Mouse (Mus musculus) limb, embryonic 11.5 days (tissue): ENCODE data around the gene Nwd2. TPM values are rescaled to one million over a fixed set of nuclear protein-coding genes. Genes with fewer than 3 reads are reported as not detected.

Source experiments
- ATAC-seq: fragments of 200-750 bp; cut with Nextera tagmentation; 2 replicates; pipeline ENCODE4 v1.8.0; 2017; ENCODE audit warnings: low read depth; ENCODE audit not compliant: insufficient number of reproducible peaks, low FRiP score, low TSS enrichment
- DNase-seq: peaks from one replicate; pipeline ENCODE4 v3.0.0-alpha.2; 2015; ENCODE audit warnings: low spot score
- H3K27ac ChIP-seq: fragments of 300-500 bp; sonication (generic); replicated peaks from 2 replicates; pipeline ENCODE4 v1.5.1; 2014; ENCODE audit warnings: low read depth, mild to moderate bottlenecking, low read length
- H3K27me3 ChIP-seq: fragments of 300-500 bp; sonication (generic); 2 replicates; pipeline ENCODE4 v1.6.1; 2014; ENCODE audit warnings: mild to moderate bottlenecking, low read length, mixed read lengths; ENCODE audit not compliant: control insufficient read depth, insufficient read depth
- H3K36me3 ChIP-seq: fragments of 300-500 bp; sonication (generic); 2 replicates; pipeline ENCODE4 v1.6.1; 2014; ENCODE audit warnings: mild to moderate bottlenecking, low read length, moderate library complexity, mixed read lengths; ENCODE audit not compliant: control insufficient read depth, insufficient read depth
- H3K4me1 ChIP-seq: fragments of 300-500 bp; sonication (generic); 2 replicates; pipeline ENCODE4 v1.6.1; 2014; ENCODE audit warnings: low read length, mixed read lengths; ENCODE audit not compliant: control insufficient read depth, insufficient read depth
- H3K4me2 ChIP-seq: fragments of 300-500 bp; sonication (generic); 2 replicates; pipeline ENCODE4 v1.6.1; 2014; ENCODE audit warnings: low read depth, mild to moderate bottlenecking, moderate library complexity; ENCODE audit not compliant: severe bottlenecking
- H3K4me3 ChIP-seq: fragments of 300-500 bp; sonication (generic); 2 replicates; pipeline ENCODE4 v1.5.1; 2014; ENCODE audit warnings: low read depth, low read length
- H3K9ac ChIP-seq: fragments of 300-500 bp; sonication (generic); 2 replicates; pipeline ENCODE4 v1.6.1; 2014; ENCODE audit warnings: mild to moderate bottlenecking, low read length
- H3K9me3 ChIP-seq: fragments of 300-500 bp; sonication (generic); 2 replicates; pipeline ENCODE4 v1.6.1; 2016; ENCODE audit warnings: low read length; ENCODE audit not compliant: control insufficient read depth
- WGBS: fragments of 180-500 bp; shearing (Covaris S2); extraction: QIAGEN DNeasy Blood & Tissue Kit; methylation state at CpG from one replicate; pipeline ENCODE4 v1.1.7; 2014; 5-methylcytosine and 5-hydroxymethylcytosine counted together
- polyA plus RNA-seq: library from polyadenylated mRNA; unstranded; fragments of >200 nt; fragmentation: Nextera tagmentation; extraction: Ambion mirVana; gene quantifications from 2 replicates; pipeline ENCODE4 v1.2.1, GENCODE M21; 2014

Gene Nwd2
- polyA plus RNA-seq, 1 experiment from 2014 or later: 0.15 TPM

DNA sequence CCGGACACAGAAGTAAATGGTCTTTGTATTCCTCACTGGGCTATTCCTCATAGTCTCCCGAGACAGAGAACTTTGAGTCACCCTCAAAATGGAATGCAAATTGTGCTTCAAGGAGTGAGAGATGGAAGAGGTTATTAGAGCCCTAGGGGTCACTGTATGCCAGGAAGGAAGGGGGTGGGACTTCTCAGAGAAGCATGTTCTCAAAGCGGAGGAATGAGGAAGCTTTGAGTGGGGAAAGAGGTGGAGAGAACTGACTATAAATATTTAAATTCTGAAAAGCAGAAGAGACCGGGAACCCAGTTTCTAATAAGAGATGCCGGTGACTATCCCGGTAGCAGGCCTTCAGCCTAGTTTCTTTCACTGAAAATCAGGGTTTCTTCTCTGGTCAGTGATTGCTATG lies 178.1 kb downstream of the Nwd2 start:
- no peak overlapping the region for H3K4me3 ChIP-seq
- DNase-seq (no peak), ATAC-seq (no peak)
- H3K27me3 ChIP-seq: no peaks in the 10 kb centered on the region
- no peaks in the 10 kb centered on the region for H3K9me3 ChIP-seq
- H3K4me2 ChIP-seq: no peak overlapping the region
- no peaks in the 10 kb centered on the region for H3K4me1 ChIP-seq
- no peaks in the 10 kb centered on the region for H3K36me3 ChIP-seq
- H3K27ac ChIP-seq: no peak overlapping the region
- H3K9ac ChIP-seq: no peak overlapping the region
- WGBS: 75% methylated on average over 6 of the region's 6 CpGs

DNA sequence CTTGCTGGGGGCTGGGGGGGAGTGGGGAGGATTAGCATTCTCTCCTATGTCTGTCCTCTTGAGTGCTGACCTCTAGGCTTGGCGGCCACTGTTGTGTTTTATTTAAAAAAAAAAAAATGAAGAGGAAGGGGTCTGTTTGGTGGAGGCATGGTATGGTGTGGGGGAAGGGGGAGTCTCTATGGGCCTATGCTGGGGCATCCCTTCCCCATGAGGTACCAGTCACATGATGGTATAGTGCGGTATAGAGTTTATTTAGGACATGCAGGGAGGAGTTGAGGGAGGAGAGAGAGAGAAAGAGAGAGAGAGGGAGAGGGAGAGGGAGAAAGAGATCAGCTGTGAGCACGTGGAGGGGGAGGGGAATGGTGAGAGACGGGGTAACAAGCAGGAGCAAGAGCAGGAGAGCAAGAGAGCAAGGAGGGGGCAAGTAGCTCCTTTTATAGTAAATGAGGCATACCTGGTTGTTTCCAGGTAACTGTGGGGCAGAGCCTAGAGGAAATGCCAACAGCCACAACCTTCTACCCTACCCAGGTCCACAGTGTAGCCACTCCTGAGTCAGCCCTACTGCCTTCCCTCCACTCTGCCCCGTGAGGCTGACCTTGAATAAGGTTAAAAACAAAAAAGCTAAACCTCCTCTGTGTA lies 178.6 kb downstream of the Nwd2 start:
- Histone ChIP-seq H3K36me3 (no peaks in the 10 kb centered on the region), H3K27ac (no peak overlapping the region), H3K4me2 (no peak overlapping the region), H3K9me3 (no peaks in the 10 kb centered on the region), H3K27me3 (no peaks in the 10 kb centered on the region), H3K4me3 (no peak overlapping the region), H3K4me1 (no peaks in the 10 kb centered on the region), H3K9ac (no peak overlapping the region)
- DNase-seq: no peak
- no peak for ATAC-seq
- 53% methylated on average over 5 of the region's 5 CpGs for WGBS

DNA sequence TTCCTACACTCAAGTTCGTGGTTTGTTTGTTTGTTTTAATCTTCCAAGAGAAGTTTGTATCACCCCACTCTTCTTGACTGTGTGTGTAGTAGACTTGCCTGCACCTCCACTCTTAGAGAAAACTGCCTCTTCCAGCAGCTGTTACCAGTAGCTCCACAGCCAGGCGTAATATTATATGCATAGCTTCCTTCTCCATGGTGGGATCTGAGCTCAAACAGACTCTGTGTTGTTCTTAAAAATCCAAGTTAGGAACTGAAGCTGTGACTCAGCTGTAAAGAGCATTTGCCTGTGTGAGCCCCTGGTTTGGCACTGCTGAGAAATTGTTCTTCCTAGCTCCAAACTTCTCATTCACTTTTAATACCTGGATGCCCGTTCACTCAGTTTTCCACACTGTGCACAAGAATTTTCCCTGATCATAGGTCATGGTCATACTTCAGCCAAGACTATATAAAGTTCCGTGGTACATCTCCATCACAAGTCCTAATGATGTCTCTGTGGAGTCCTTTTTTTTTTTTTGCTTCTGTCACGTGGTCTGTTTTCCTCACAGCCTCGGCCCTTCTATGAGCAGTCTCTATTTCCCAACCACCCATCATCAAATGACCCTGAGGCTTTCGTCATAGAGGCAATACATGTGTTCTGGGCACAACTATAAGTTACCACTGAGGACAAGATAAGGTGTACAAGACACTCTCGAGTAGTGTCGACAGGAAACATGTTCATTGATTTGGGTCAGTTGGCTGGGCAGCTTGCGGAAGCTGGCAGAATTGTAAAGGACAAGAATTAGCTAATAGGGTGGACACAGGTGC lies 179.7 kb downstream of the Nwd2 start:
- H3K9ac ChIP-seq: no peak overlapping the region
- WGBS: 81% methylated on average over 10 of the region's 10 CpGs

DNA sequence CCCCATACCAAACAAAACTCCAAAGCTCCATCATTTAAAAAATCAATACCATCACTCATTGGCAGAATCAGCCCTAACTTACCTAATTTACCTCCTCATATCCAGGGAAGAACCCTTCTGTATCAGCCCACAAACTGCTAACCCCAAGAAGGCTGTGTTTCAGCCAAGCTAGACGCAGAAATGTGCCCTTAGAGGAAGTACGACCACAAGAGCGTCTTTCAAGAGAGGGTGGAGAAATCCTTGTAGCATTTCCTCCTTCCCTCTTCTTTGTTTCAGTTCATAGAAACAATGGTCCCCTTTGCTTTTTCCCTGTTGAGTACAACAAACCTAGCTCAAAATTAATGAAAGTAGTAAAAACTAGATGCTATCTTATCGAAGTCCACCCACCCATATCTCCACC lies 182.2 kb downstream of the Nwd2 start:
- H3K9ac ChIP-seq: no peak overlapping the region
- no peaks in the 10 kb centered on the region for H3K36me3 ChIP-seq
- ATAC-seq: no peak
- no peaks in the 10 kb centered on the region for H3K27me3 ChIP-seq
- no peaks in the 10 kb centered on the region for H3K9me3 ChIP-seq
- DNase-seq: no peak
- no peak overlapping the region for H3K27ac ChIP-seq
- no peak overlapping the region for H3K4me3 ChIP-seq
- H3K4me1 ChIP-seq: no peaks in the 10 kb centered on the region
- no peak overlapping the region for H3K4me2 ChIP-seq
- WGBS: 83% methylated on average over 4 of the region's 4 CpGs

More for the DNA sequence above, 179.7 kb downstream of the Nwd2 start:
- no peaks in the 10 kb centered on the region for H3K4me1 ChIP-seq
- no peak for DNase-seq
- no peaks in the 10 kb centered on the region for H3K9me3 ChIP-seq
- no peaks in the 10 kb centered on the region for H3K27me3 ChIP-seq
- no peak overlapping the region for H3K4me2 ChIP-seq
- no peak overlapping the region for H3K4me3 ChIP-seq
- ATAC-seq: no peak
- no peak overlapping the region for H3K27ac ChIP-seq
- H3K36me3 ChIP-seq: no peaks in the 10 kb centered on the region

DNA sequence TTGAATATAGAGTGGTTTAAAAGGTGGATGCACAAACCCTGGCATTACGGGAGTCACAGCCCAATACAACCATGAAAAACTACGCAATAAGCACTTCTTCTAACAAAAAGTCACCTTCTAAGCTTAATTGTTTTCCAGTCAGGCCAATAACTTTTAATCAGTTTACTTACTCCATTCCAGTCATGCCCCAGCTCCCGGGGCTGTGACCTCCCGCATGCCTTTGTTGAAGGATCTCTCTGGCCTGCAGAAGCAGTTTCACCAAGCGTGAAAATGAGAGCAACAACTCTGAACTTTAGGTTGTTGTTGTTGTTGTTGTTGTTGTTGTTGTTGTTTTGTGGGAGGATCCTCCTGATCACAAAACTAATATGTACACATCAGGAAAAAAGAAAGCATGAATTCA lies 185.1 kb downstream of the Nwd2 start:
- Histone ChIP-seq H3K27ac (no peak overlapping the region), H3K9me3 (no peaks in the 10 kb centered on the region)
- WGBS: 49% methylated on average over 5 of the region's 5 CpGs

DNA sequence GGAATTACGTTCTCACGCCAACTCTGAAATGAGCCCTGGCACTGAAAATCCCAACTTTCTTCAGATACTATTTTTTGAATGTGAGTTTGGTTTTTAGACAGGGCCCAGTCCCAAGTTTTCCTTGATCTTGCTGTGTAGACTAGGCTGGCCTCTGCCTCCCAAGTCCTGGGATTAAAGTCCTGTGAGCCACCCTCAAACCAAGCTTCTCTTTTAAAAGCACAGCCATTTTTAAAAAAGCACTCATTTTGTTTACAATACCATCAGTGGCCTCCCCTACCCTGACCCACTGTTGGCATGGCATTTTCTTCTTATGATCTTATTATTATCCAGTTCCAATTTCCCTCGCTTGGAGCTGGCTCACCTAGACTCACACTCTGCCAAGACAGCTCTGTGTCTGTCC lies 185.5 kb downstream of the Nwd2 start:
- H3K4me1 ChIP-seq: no peaks in the 10 kb centered on the region
- no peaks in the 10 kb centered on the region for H3K9me3 ChIP-seq
- H3K27me3 ChIP-seq: no peaks in the 10 kb centered on the region
- H3K9ac ChIP-seq: no peak overlapping the region
- no peak overlapping the region for H3K4me3 ChIP-seq
- H3K27ac ChIP-seq: no peak overlapping the region
- H3K36me3 ChIP-seq: no peaks in the 10 kb centered on the region
- H3K4me2 ChIP-seq: no peak overlapping the region
- ATAC-seq (no peak), DNase-seq (no peak)
- 93% methylated on average over 3 of the region's 3 CpGs for WGBS

More for the DNA sequence above, 185.1 kb downstream of the Nwd2 start:
- ATAC-seq (no peak), DNase-seq (no peak)
- Histone ChIP-seq H3K4me3 (no peak overlapping the region), H3K4me2 (no peak overlapping the region), H3K36me3 (no peaks in the 10 kb centered on the region), H3K9ac (no peak overlapping the region), H3K4me1 (no peaks in the 10 kb centered on the region), H3K27me3 (no peaks in the 10 kb centered on the region)

DNA sequence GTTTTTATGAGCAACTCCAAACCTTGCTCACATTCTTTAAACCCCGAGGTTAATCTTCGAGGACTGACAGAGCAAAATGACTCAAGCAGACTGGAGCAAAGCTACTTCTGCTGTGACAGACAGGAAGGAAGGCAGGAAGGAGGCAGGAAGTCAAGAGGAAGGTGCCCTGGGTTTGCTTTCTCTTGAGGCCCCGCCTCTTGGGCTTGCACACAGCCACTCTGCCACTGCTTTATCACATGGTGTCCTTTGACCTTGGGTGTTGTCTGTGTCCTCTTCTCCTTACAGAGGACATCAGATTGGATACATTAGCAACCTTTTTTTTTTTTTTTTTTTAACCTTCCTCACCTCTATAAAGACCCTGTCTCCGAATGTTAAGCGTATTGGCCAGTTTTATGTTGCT lies 188.2 kb downstream of the Nwd2 start:
- no peak for ATAC-seq
- 0 out of 2 replicates have a peak, but pooled peaks cover 2% of the 10 kb centered on the region for H3K4me1 ChIP-seq

DNA sequence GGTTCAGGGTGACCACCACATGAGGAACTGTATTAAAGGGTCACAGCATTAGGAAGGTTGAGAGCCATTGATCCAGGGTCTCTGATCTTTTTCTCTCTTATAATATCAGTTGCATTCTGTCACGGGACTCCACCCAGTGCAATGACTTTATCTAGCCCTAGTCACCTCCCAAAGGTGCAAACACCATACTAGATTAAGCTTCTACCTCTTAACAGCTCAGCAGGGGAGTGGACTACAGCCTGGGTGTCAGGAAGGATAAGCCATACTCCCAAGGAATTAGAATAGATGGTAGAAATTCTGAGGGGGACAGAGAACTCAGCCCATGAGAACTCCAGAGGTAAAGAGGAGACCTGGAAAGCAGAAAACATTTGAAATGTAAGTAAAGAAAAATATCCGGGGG lies 188.9 kb downstream of the Nwd2 start:
- Histone ChIP-seq H3K4me2 (no peak overlapping the region), H3K9ac (no peak overlapping the region), H3K9me3 (no peaks in the 10 kb centered on the region), H3K27ac (no peak overlapping the region), H3K36me3 (no peaks in the 10 kb centered on the region), H3K4me3 (no peak overlapping the region), H3K27me3 (no peaks in the 10 kb centered on the region), H3K4me1 (0 out of 2 replicates have a peak, but pooled peaks cover 2% of the 10 kb centered on the region)
- ATAC-seq: no peak
- DNase-seq: no peak
- WGBS: 90% methylated on average over 2 of the region's 2 CpGs

More for the DNA sequence above, 188.2 kb downstream of the Nwd2 start:
- no peak overlapping the region for H3K9ac ChIP-seq
- no peak overlapping the region for H3K4me2 ChIP-seq
- H3K36me3 ChIP-seq: no peaks in the 10 kb centered on the region
- WGBS: 86% methylated on average over 5 of the region's 5 CpGs
- H3K27me3 ChIP-seq: no peaks in the 10 kb centered on the region
- no peak overlapping the region for H3K4me3 ChIP-seq
- no peak for DNase-seq
- H3K9me3 ChIP-seq: no peaks in the 10 kb centered on the region
- no peak overlapping the region for H3K27ac ChIP-seq
